Mouse (Mus musculus) inflammation-experienced regulatory T-cells, adult 6 months (primary cell): ENCODE data around the gene Mrpl33. TPM values are rescaled to one million over a fixed set of nuclear protein-coding genes. Genes with fewer than 3 reads are reported as not detected.
A peak's percentile ranks its signal among the peaks of the same experiment; 100 is the strongest.

Experiments used
- ATAC-seq: one replicate; pipeline ENCODE4 v1.8.0; 2017
- polyA plus RNA-seq, 3 experiments: library from polyadenylated mRNA; unstranded; fragments of 100-300 nt; shearing (Covaris generic); gene quantifications; one replicate each; pipeline ENCODE4 v1.2.1; 2017

Gene Mrpl33
- polyA plus RNA-seq, 3 experiments from 2014 or later, result 243 to 476 (median 332) TPM

DNA sequence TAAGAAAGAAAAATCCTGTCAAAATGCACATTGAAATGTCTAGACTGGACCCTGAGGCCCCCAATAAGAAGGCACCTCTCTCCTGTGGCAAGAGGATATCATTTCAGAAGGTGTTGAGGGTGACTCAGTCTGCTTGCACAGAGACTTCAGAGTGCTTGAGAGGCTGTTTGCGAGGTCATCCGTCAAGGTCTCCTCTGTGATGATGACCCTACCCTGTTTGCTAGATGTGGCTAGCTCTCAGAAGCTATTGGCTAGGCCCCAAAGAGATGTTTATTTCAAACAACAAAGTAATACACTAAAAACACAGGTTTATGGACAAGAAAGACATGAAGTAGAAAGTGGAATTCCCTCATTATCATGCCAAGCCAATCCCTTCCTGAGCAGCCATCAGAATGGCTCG, 45.6 kb downstream of the Mrpl33 start:
- no peak for ATAC-seq

DNA sequence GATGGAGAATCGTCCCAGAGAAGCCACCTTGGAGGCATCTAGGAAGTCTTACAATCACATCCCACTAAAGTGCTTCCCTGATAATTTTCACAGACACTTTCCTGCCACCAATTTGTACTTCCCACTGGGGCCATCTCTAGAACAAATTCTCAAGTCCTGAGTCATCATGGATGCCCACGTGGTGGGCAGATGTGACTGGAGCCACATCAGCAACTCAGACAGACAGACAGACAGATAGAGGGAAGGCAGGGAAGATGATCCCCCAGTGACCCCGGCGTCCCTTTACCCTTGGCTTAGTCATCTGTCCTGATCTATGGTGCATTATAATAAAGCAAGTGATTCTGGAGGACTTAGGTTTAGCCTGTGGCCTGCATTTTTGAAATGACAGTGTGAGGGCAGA, 47.5 kb downstream of the Mrpl33 start:
- no peak for ATAC-seq

DNA sequence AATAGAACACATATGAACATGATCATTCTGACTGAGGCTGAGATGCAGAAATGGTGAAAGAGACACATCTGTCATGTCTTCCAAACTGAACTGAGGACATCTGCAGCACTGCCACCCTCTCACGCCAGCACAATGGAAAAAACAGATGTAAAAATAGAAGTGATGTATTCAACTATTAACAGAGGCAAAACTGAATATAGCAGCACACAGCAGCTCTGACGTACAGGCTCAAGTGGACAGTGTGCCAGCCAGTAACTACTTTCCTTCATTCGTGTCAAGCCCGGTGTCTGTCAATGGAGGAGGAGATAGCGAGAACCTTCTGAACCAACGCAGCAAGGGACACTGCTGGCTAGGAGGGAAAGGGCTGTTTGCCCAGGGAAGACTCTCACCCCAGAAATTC, 48.1 kb downstream of the Mrpl33 start:
- no peak for ATAC-seq

DNA sequence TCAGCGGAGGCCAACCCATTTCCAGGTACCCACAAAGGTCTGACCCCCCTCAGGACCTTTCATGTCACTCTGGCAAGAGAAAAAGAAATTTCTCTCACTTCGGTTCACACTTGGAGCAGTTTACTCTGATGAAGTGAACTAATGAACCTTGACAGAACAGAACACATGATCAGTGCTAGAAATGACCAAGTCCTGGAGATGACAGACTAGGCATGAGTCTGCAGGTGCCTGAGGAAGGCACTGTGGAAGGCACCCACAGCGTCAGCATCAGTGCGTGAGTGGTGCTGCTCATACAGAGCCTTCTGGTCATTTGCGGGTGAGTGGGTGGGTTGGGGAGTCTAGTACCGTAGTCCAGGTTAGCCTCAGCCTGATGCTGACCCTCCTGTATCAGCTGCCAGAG, 49.1 kb downstream of the Mrpl33 start:
- no peak for ATAC-seq

DNA sequence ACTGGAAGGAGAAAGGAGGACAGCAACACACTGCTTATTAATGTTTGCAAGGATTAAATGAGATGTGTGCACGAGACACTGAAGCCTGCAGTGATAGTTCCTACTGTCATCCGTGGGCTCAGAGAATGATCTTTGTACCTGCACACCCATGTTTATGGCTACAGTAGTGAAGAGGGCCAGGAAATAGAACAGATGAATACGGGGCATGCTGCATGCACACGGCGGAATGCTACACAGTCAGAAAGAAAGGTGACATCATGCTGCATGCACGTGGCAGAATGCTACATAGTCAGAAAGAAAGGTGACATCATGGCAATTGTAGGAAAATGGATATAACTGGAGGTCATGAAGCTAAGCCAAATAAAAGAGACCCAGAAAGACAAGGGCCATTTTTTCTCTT, 49.8 kb downstream of the Mrpl33 start:
- no peak for ATAC-seq

DNA sequence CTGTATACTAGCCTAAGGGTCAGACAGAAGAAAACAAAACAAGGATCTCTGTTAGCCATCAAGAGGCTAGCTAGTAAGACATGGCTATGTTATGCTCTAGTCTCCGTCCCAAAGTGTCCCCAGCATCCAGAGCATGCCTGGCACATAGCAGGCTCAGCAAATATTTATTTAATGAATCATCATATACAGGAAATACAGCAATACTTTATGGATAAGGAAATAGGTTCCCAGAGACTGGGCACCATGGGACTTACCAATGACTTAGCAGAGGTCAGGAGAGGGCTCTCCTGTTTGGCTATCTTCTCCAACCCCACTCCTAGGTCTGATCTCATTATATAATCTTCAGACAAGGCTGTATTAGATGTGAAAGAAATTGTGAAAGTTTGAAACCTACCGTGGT, 50.6 kb downstream of the Mrpl33 start:
- no peak for ATAC-seq

DNA sequence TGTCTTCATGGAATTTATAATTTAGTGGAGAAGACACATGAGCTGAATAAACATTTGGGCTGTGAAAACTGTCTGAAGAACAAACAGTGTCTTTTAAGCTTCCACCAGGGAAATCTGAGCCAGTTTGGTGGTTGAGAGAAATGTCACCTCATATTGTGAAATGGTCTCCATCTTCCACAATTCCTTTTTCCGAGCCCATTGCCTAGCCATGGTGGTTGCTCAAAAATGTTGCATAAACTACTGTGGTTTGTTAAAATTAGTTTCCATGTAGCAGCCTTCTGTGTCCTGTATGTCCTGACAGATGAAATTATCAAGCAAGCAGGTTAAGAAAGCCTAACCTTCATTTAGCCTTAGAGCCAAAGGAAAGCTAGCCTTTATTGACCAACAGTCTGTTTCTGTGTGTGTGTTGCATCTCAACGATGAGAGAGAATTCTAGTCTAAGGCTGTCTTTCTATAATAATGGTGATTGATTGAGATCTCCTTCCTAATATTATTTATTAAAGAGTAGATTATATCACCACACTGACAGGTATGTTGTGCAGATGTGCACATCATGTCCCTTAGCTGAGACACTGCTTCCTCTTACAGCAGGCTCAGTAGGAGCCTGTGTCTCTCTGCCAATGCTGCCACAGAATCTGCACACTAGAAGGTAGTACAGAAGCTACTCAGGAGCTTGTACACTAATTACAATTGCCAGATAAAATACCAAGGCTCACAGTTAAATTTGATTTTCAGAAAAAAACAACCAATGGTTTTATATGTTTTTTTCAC, 54.0 kb downstream of the Mrpl33 start:
- ATAC-seq, result no peak

DNA sequence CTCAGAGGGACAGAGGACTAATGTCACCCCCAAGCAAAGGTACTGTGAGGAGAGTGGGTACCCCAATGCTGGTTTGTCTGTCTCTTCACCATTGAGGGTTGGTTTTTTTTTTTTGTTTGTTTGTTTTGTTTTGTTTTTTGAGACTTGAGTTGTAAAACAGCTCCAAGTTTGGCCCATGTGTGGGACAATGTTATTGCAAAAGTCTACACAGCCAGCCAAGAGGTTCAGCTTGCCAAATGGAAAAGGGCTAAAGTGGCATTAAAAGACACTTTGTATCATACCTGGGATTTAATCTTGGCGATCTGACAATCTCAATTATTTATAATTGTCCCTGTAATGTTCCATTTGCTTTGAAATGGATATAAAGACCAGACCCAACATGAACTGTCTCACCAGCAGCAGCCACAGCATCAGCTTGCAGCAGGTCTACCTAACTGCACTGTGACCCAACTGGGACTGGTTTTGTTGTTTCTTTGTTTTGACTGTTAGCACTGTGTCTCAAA, 59.0 kb downstream of the Mrpl33 start:
- no peak for ATAC-seq

DNA sequence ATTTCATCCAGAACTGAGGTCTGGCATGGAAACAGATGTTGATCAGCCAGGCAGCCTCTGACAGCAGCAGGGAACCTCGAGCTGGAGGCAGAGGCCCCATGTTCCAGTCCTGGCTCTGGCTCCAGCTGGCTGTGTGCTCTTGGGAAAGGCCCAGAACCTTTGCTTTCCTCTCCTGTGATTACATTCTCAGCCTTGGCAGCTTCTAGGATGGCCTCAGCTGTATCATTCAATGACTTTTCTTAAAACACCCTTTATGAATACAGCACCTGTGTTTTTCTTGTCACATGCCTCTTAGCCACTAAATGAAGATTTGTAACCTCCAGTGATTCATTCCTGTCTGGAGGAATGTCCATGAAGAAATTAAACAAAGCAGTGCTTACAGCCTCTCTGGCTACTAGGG, 69.4 kb downstream of the Mrpl33 start:
- no peak for ATAC-seq

DNA sequence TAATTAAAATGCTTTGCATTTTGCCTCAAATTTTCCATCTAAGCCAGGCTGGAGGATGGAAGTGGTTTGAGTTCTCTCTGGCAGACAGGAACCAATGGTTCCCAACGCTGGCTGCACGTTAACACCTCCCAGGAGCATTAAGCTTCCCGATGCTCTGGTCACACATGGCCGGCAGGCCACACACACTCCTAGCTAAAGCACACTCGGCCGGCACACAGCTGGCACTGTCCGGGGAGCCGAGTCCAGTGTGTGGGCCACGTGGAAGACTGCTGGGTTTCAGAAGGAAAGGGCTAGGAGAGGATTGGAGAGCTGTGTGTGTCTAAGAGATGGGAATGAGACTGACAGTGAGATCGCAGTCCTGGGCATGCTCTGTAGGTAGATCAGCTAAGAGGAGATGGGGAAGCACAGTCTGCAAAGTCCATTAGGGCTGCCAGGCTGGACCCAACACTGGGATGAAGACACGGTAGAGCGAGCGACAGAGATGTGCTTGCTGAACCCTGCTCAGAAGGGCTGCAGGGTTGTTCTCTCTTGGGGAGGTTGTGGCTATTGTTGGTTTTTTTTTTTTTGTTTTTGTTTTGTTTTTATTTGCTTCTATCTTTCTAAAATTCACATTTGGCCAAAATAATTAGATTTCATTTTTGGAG, 71.7 kb downstream of the Mrpl33 start:
- ATAC-seq, result no peak

DNA sequence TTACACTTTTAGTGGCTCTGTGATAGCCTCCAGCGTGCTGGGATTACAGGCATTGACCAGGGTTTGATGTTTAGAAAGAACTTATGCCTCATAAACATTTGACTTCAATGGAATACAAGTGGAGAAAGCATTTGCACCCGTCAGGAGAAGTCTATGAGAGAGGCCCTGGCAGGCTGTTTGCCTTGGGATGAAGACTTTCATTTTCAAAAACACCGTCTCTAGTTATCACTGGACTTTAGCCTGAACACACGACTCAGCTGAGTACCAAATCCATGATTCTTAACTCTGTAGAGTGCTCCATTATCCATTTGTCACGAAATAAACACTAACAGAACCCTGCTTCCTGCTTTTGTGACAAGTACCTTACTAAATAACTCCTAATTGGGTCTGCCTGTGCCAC, 73.2 kb downstream of the Mrpl33 start:
- no peak for ATAC-seq

DNA sequence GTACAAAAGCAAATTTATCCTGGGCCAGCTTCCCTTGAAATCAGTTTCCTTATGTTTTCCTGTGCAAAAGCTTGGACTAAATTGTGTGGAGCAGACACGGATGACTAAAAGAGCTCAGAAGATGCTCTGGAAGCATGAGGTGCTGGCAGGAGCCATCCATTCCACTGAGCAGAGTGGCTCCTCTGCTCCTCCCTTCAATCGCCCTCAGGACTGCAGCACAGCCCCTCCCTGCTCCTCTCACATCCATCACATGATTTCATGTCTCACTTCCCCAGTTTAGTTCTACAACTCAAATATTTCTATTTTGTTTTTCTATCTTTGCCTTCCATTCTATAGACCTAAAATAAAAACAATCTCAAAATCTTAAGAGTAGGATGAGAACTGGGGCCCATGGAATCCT, 74.4 kb downstream of the Mrpl33 start:
- ATAC-seq, result no peak

DNA sequence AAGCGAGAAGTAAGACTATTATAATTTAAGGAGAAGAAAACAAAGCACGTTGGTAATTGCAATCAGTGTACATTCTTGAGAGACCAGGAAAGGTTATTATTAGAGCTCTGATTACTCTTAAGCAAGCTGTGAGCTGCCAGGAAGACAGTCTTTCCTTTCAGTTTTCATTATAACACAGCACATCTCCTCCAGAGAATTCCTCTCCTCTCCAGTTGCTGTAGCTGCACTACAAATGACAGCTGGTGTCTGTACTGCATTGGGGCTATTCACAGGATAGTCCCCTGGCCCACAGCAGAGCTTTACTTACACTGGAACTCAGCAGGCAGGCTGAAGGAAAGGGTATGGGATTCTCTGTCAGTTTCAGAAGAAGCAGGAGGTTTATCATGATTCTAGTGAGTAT, 76.7 kb downstream of the Mrpl33 start:
- no peak for ATAC-seq

DNA sequence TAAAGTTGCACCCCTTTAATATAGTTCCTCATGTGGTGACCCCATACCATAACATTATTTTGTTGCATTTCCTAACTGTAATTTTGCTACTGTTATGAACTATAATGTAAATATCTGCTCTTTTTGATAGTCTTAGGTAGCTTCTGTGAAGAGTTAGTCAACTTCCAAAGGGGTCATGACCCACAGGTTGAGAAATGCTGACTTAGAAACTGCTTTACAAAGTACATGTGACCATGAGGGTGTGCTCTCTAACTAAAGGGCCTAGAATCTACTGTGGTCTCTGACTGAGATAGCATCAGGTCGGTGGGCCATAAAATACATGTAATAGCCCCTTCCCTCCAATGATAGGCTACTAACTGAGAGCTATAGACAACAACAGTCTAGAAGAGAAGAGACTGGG, 81.3 kb downstream of the Mrpl33 start:
- no peak for ATAC-seq

DNA sequence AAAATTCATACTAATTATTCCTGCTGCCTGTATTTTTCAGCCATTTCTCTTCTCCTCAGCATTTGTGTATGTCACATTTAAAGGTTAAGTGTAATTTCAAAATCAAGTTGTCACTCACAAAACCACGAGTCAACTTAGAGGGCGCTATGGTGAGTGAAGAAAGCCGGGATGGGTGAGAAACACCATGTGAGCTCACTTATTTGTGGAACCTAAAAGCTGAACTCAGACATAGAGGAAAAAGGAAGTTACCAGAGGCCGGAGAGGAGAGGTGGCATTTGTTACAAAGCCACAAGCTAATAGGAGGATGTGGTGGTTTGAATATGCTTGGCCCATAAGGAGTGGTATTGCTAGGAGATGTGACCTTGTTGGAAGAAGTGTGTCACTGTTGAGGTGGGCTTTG, 83.4 kb downstream of the Mrpl33 start:
- no peak for ATAC-seq

DNA sequence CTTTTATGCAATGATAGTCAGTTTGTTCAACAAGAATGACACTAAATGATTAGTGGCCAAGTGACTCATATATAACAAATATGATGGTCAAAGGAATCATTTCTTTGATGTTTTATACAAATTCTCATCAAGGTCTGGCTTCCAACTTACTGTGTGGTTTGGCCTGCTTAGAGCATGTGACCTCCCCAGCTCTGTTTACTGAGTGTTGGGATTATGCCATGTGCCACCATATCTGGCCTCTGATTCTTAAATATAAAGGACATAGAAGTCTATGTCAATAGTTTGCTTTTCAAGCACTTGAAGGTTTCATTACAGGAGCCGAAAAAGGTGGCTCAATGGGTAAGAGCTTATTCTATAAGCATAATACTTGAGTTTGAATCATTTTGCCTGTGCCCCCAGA, 85.6 kb downstream of the Mrpl33 start:
- ATAC-seq, result no peak

DNA sequence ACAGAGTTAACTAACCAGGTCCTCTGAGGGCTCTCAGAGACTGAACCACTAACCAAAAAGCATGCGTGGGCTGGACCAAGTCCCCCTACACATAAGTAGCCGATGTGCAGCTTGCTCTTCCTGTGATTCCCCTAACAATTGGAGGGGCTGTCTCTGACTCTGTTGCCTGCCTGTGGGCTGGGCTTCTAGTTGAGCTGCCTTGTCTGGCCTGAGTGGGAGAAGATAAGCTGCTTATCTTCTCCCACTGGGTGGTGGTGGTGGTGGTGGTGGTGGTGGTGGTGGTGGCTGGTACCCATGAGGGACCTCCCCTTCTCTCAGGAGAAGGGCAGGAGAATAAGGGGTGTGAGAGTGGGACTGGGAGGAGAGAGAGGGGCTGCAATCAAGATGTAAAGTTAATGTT, 89.3 kb downstream of the Mrpl33 start:
- no peak for ATAC-seq

DNA sequence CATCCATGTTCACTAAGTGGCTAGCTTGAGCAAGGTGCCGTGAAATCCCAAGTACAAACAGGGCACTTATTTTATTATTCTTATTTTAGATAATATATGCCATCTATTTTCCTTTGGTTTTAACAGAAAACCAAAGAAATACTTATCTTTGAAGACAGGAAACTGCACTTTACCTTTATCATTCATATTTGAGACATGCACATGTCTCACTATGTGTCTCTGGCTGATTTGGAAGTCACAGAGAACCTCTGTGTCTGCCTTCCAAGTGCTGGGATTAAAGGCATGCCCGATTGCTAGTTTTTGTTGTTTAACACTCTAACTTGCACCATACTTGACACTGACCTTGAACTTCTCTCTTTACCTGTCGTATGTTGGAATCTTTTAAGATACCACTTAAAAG, 91.2 kb downstream of the Mrpl33 start:
- ATAC-seq, result no peak

DNA sequence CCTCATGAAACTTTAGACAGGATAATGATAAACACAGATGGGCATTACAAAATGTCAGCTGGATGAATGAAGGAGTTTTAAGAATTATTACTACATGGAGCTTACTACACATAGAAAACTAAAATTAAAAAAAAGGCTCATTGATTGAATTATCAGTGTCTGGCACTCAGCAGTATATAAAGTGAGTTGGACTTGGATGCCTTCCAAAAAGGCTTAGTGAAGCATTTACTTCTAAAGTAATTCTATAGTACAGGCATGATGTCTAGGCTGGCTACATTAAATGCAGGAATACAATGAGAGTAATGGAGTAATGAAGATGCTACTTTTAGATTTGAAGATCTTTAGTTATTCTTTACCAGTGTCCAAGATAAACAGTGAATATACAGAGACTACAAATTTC, 96.5 kb downstream of the Mrpl33 start:
- no peak for ATAC-seq

DNA sequence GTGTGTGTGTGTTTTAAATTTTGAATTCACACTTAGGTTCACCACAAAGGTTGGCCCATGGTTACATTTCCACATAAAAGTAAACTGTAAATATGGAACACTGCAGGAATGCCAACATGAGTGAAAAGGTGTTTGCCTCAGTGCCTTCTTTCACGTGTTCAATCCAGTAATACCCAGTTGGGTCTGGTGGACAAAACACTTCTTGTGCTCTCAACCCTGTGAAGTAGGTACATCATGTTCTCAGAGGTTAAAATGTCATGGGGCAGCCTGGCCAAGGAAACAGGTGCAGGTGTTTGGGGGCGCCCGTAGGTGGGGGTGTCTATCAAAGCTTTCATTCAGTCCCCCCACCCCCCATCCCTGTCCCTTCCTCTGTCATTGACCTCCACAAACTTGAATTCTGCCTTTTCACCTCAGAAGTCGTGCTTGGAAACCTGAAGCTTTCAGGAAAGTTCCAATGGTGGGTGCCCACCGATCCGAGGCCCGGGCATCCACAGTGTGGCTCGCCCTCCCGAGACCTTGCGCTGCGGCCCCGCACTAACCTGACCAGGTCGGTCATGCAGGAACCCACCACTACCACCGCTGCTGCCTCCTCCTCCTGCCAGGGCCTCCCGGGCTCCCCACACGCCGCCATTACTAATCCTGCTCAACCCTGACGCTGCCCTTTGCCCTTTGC, 100.4 kb downstream of the Mrpl33 start, which contains the start of gene Rbks:
Rbks (minus strand) TSS at position 657 of the 673 bp plus-strand sequence.
- ATAC-seq, result no peak

DNA sequence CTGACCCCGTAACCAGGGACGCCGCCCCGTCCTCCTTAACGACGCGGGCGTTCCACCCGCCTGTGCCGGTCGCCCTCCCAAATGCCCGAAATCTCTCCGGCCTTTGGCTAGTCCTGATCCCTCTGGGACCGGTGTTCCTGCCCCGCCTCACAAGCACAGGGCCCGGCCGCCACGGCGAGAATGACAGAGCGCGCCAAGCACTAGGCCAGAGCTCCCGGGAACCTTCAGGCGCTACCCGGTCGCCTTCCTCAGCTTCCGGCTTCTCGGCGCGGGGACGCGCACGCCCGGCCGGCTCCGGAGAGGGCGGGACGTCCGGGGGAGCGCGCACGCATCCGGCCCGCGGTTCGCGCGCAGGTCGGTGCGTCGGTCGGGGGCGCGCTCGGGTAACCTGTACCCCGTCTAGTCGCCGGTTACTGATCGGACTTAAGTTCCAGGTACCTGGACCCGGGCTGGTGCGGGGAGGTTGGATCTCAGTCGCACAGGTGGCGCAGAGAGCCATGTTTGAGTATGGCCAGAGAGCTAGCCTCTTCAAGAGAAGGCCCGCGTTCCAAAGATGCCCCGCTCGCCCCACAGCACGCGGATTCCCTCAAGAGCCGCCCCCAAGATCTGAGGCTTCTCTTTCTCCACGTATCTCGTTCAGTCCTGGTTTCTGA, 101.0 kb downstream of the Mrpl33 start, which contains the start of gene Babam2:
Babam2 (plus strand) TSS at position 41 of the 653 bp plus-strand sequence.
- peak; percentile 61 for ATAC-seq

DNA sequence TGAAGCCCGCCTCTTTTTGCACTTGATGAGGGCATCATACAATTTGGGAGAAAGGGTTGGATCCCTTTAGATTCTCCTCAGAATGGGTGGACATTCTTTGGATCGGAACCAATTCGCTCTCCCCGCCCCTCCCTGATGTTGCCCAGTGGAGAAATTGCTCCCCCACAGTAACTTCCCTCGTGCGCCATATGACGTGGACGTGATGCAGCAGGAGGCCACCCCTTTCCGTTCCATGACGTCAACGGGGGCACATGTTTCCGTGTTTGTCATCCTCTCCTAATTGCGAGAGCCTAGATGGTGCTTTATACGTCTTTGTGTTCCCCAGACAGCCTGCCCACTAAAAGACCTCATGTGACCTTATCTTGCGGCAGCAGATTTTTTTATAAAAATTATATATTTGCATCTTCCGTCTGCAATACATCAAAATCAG, 101.6 kb downstream of the Mrpl33 start:
- peak; percentile 93 for ATAC-seq

DNA sequence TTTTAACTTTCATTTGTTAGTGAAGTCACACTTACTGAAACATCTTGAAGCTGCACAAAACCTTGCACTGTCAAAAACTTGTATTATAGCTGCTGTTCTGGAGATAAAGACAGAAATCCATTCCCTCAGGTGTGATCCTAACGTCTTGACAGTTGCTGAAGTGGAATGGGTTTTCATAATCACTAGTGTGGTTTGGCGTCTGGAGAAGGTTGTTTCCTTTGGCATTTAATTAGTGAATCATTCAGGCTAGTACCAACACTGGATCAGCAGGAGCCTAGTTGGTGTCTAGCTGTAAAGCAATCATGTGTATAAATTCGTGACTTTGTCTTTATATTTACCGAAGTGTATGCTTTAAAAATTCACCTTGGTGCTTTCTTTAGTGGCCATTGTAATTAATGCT, 102.2 kb downstream of the Mrpl33 start:
- no peak for ATAC-seq
